Mouse (Mus musculus) MEL (cell line): ENCODE results near the gene Myh2.

ENCODE experiments used
- BHLHE40 ChIP-seq: IDR thresholded peaks from 2 replicates; pipeline ENCODE4 v1.6.1; 2012; ENCODE audit warnings: low read depth, mild to moderate bottlenecking, inconsistent platforms, low read length, improper control_type of control experiment, borderline replicate concordance
- E2F4 ChIP-seq: IDR thresholded peaks from 2 replicates; pipeline ENCODE4 v1.6.1; 2011; ENCODE audit warnings: low read depth, low read length, improper control_type of control experiment, borderline replicate concordance
- ELF1 ChIP-seq: IDR thresholded peaks from 2 replicates; pipeline ENCODE4 v1.6.1; 2014; ENCODE audit warnings: low read depth, mild to moderate bottlenecking, inconsistent platforms, low read length, improper control_type of control experiment, moderate library complexity
- ETS1 ChIP-seq: IDR thresholded peaks from 2 replicates; pipeline ENCODE4 v1.6.1; 2012; ENCODE audit warnings: low read depth, mild to moderate bottlenecking, inconsistent platforms, low read length, improper control_type of control experiment, moderate library complexity
- JUND ChIP-seq: IDR thresholded peaks from 2 replicates; pipeline ENCODE4 v1.6.1; 2011; ENCODE audit warnings: low read depth, mild to moderate bottlenecking, improper control_type of control experiment, low read length
- NRF1 ChIP-seq: IDR thresholded peaks from 2 replicates; pipeline ENCODE4 v1.6.1; 2014; ENCODE audit warnings: low read depth, mild to moderate bottlenecking, inconsistent platforms, low read length, improper control_type of control experiment, moderate library complexity; ENCODE audit not compliant: poor library complexity, insufficient read depth, severe bottlenecking
- TCF12 ChIP-seq: IDR thresholded peaks from 2 replicates; pipeline ENCODE4 v1.6.1; 2014; ENCODE audit warnings: low read depth, mild to moderate bottlenecking, inconsistent platforms, low read length, improper control_type of control experiment, moderate library complexity
- ZNF384 ChIP-seq: IDR thresholded peaks from 2 replicates; pipeline ENCODE4 v1.6.1; 2012; ENCODE audit warnings: low read depth, mild to moderate bottlenecking, inconsistent platforms, low read length, improper control_type of control experiment

- no peak for TF ChIP-seq ETS1
- no peak for TF ChIP-seq BHLHE40
- TF ChIP-seq ELF1, result no peak
- TF ChIP-seq TCF12, result no peak
- TF ChIP-seq NRF1, result no peak
- no peak for TF ChIP-seq ZNF384
- TF ChIP-seq E2F4, result no peak
- no peak for TF ChIP-seq JUND
Observed at GRCm38 (mm10) chr11:67191496-67191895, 20.7 kb downstream of the Myh2 start.
